Mouse (Mus musculus) MEL (cell line): Measurements from ENCODE around the gene Rassf2.

Experiments
- CTCF ChIP-seq, 3 experiments: IDR thresholded peaks in 2 of 3; conservative IDR thresholded peaks in 1 of 3; 2 replicates each; pipeline ENCODE4 v1.5.1; 2011 to 2012; ENCODE audit warnings: low read length in 3 of 3, low read depth in 2 of 3, mild to moderate bottlenecking in 2 of 3, improper control_type of control experiment in 1 of 3, inconsistent platforms in 1 of 3, mixed read lengths in 1 of 3, moderate library complexity in 1 of 3; ENCODE audit not compliant: control insufficient read depth in 1 of 3, insufficient read depth in 1 of 3, poor library complexity in 1 of 3, severe bottlenecking in 1 of 3
- E2F4 ChIP-seq: IDR thresholded peaks from 2 replicates; pipeline ENCODE4 v1.6.1; 2011; ENCODE audit warnings: low read depth, low read length, improper control_type of control experiment, borderline replicate concordance
- HCFC1 ChIP-seq: IDR thresholded peaks from 2 replicates; pipeline ENCODE4 v1.6.1; 2012; ENCODE audit warnings: low read depth, mild to moderate bottlenecking, inconsistent platforms, low read length, improper control_type of control experiment, moderate library complexity
- MAZ ChIP-seq: IDR thresholded peaks from 2 replicates; pipeline ENCODE4 v1.6.1; 2012; ENCODE audit warnings: low read depth, mild to moderate bottlenecking, inconsistent platforms, low read length, improper control_type of control experiment

DNA sequence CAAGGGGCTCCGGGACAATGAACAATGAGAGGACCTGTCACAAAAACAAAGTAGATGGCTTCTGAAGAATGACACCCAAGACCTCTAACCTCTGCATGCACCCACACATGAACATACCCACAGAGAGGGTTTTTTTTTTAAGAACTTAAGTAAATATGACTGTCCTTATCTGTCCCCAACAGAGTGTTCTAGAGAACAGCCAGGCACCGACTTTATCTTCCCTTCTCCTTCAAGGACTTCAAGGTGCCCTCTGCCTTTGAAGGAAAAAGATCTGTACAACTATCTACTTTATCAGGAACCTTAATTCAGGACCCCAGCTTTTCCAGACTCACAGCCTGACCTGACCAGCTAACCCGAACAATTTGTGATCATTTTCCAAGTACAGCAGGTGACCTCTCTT, 89.6 kb downstream of the Rassf2 start:
- no peak for TF ChIP-seq CTCF (IDR thresholded peaks at IDR 0.05 in 2 of 3, conservative IDR thresholded peaks at IDR 0.05 in 1 of 3; ENCODE audit: control insufficient read depth in 1 of 3, insufficient read depth in 1 of 3, low read depth in 2 of 3, low read length in 3 of 3, poor library complexity in 1 of 3, severe bottlenecking in 1 of 3)
- TF ChIP-seq MAZ: no peak
- no peak for TF ChIP-seq E2F4
- TF ChIP-seq HCFC1: no peak
